ENCODE assay signal across 8 mouse cellular contexts in genomic region chr9:65202165-65202754, GRCm38 (mm10). TPM values are rescaled to one million over a fixed set of nuclear protein-coding genes. Genes with fewer than 3 reads are reported as not detected.
A peak's percentile ranks its signal among the peaks of the same experiment; 100 is the strongest.
DNase-seq lines count a peak whose midpoint lies in the region; ATAC-seq lines count a peak whose summit lies in the region.

No protein-coding gene starts in this region.

- H3K4me3 ChIP-seq in lung, embryonic 16.5 days (ENCODE audit: low read length) = peak overlapping the region; percentile 55
- H3K4me3 ChIP-seq in erythroblast, embryonic 14.5 days (replicated peaks) = peak overlapping the region; percentile 69
- H3K4me3 ChIP-seq in limb, embryonic 15.5 days = peak overlapping the region; percentile 38

- intact Hi-C loops in gastrocnemius, postnatal 14 days (cut with DNase I; ENCODE audit: low total_unique reads) = no loop called here

- 26% methylated on average over 11 of the region's 11 CpGs for WGBS in lung, embryonic 16.5 days
- WGBS in limb, embryonic 15.5 days = 24% methylated on average over 11 of the region's 11 CpGs

- peak overlapping the region; percentile 72 for H3K4me2 ChIP-seq in lung, embryonic 16.5 days (ENCODE audit: low read depth, low read length)
- H3K4me2 ChIP-seq in limb, embryonic 15.5 days = peak overlapping the region; percentile 45

- no peak for DNase-seq in lung, postnatal 36 days
- DNase-seq in splenic B cell, adult 2 months (ENCODE audit: low read depth, low spot score) = peak; percentile 26
- no peak for DNase-seq in Muller cell, postnatal 12 days (ENCODE audit: inconsistent ontology term)
- DNase-seq in gastrocnemius, postnatal 14 days = no peak
- DNase-seq in adrenal gland, postnatal 25 days = no peak

- H3K4me1 ChIP-seq in lung, embryonic 16.5 days (replicated peaks; ENCODE audit: control insufficient read depth, insufficient read depth, low read length) = peaks cover 2% of the 10 kb centered on the region
- H3K4me1 ChIP-seq in erythroblast, embryonic 14.5 days (ENCODE audit: control insufficient read depth) = peaks cover 49% of the 10 kb centered on the region
- peaks cover under 1% of the 10 kb centered on the region for H3K4me1 ChIP-seq in limb, embryonic 15.5 days

- no peaks in the 10 kb centered on the region for H3K27me3 ChIP-seq in lung, embryonic 16.5 days (ENCODE audit: control insufficient read depth, insufficient read depth, low read depth, low read length)
- no peaks in the 10 kb centered on the region for H3K27me3 ChIP-seq in erythroblast, embryonic 14.5 days (ENCODE audit: control insufficient read depth)
- no peaks in the 10 kb centered on the region for H3K27me3 ChIP-seq in limb, embryonic 15.5 days
- H3K27me3 ChIP-seq in splenic B cell, adult 2 months (ENCODE audit: control insufficient read depth, insufficient read depth, low read length, poor library complexity, severe bottlenecking) = no peaks in the 10 kb centered on the region

- peak overlapping the region; percentile 81 for H3K27ac ChIP-seq in lung, embryonic 16.5 days (ENCODE audit: low read length)
- peak overlapping the region; percentile 69 for H3K27ac ChIP-seq in limb, embryonic 15.5 days

- H3K9ac ChIP-seq in lung, embryonic 16.5 days (ENCODE audit: low read length) = peak overlapping the region; percentile 76
- no peak overlapping the region for H3K9ac ChIP-seq in limb, embryonic 15.5 days

- ATAC-seq in lung, embryonic 16.5 days (ENCODE audit: low read depth) = peak; percentile 6; the same call in 1 of the 2 replicates
- no peak for ATAC-seq in limb, embryonic 15.5 days (ENCODE audit: insufficient number of reproducible peaks, low FRiP score, low TSS enrichment, low read depth)

- H3K9me3 ChIP-seq in lung, embryonic 16.5 days (ENCODE audit: control insufficient read depth, low read length) = no peaks in the 10 kb centered on the region
- no peaks in the 10 kb centered on the region for H3K9me3 ChIP-seq in erythroblast, embryonic 14.5 days (ENCODE audit: control insufficient read depth, low read length)
- no peaks in the 10 kb centered on the region for H3K9me3 ChIP-seq in limb, embryonic 15.5 days

- H3K36me3 ChIP-seq in lung, embryonic 16.5 days (ENCODE audit: control insufficient read depth, insufficient read depth, low read length) = no peaks in the 10 kb centered on the region
- H3K36me3 ChIP-seq in erythroblast, embryonic 14.5 days (ENCODE audit: control insufficient read depth) = no peaks in the 10 kb centered on the region
- H3K36me3 ChIP-seq in limb, embryonic 15.5 days = no peaks in the 10 kb centered on the region
- H3K36me3 ChIP-seq in splenic B cell, adult 2 months (ENCODE audit: control insufficient read depth, insufficient read depth, low read length, poor library complexity, severe bottlenecking) = no peaks in the 10 kb centered on the region

RNA-seq across cellular contexts. Expression of gene Parp16, which starts 7.1 kb away (rescaled TPM):
- polyA plus RNA-seq in lung, embryonic 16.5 days (2015; fragmentation: Nextera tagmentation; extraction: Ambion mirVana) = 5.7 TPM in 2 replicates
- 3.0 and 3.3 TPM in 2 replicates for polyA plus RNA-seq in erythroblast, embryonic 14.5 days (2012)
- polyA plus RNA-seq in limb, embryonic 15.5 days (2015; fragmentation: Nextera tagmentation; extraction: Ambion mirVana) = 6.8 and 7.4 TPM in 2 replicates
- 1 to 10 TPM; 4.9 to 5.4 TPM for total RNA-seq in gastrocnemius, postnatal 14 days (2021)
- total RNA-seq in adrenal gland, postnatal 25 days (2021) = 26.8 and 26.9 TPM in 2 replicates
